Mouse (Mus musculus) cerebellum, adult 9-10 months (tissue): ENCODE measurements around the gene Anxa2.

Experiments
- DNase-seq: peaks from one replicate; pipeline ENCODE4 v3.0.0; 2022

Gene Anxa2

GRCm38 (mm10) chr9:69514206-69514605 lies 60.8 kb downstream of the Anxa2 start:
- DNase-seq: no peak

- DNase-seq: no peak
Observed at GRCm38 (mm10) chr9:69515416-69515815, 62.0 kb downstream of the Anxa2 start.

GRCm38 (mm10) chr9:69517387-69518035 lies 64.1 kb downstream of the Anxa2 start:
- DNase-seq: no peak
